Mouse (Mus musculus) MEL (cell line): ENCODE data around the gene Spred3. TPM values are rescaled to one million over a fixed set of nuclear protein-coding genes. Genes with fewer than 3 reads are reported as not detected.
A peak's percentile ranks its signal among the peaks of the same experiment; 100 is the strongest.

ENCODE experiments used
- DNase-seq: peaks from one replicate; pipeline ENCODE4 v3.0.0; 2011; ENCODE audit warnings: low read depth, low spot score
- H3K27ac ChIP-seq: 2 replicates; pipeline ENCODE4 v1.5.1; 2012; ENCODE audit warnings: low read depth, mild to moderate bottlenecking, control low read depth, low read length, moderate library complexity; ENCODE audit not compliant: control insufficient read depth
- H3K27me3 ChIP-seq, 2 experiments: fragments of 150-350 bp in 1 of 2; sonication (generic) in 1 of 2; 2 replicates each; pipeline ENCODE4 v1.6.1; 2012; ENCODE audit warnings: low read length in 2 of 2, mild to moderate bottlenecking in 2 of 2, improper control_type of control experiment in 1 of 2, moderate library complexity in 1 of 2; ENCODE audit not compliant: insufficient read depth in 2 of 2, control insufficient read depth in 1 of 2
- H3K36me3 ChIP-seq, 2 experiments: 2 replicates each; pipeline ENCODE4 v1.6.1; 2012 to 2014; ENCODE audit warnings: low read length in 2 of 2, improper control_type of control experiment in 1 of 2, inconsistent platforms in 1 of 2, mild to moderate bottlenecking in 1 of 2; ENCODE audit not compliant: insufficient read depth in 2 of 2, control insufficient read depth in 1 of 2
- H3K4me1 ChIP-seq, 2 experiments: fragments of 150-350 bp in 1 of 2; sonication (generic) in 1 of 2; 2 replicates each; pipeline ENCODE4 v1.6.1; 2012; ENCODE audit warnings: low read length in 2 of 2, improper control_type of control experiment in 1 of 2, mild to moderate bottlenecking in 1 of 2; ENCODE audit not compliant: insufficient read depth in 2 of 2, control insufficient read depth in 1 of 2
- H3K4me3 ChIP-seq, 2 experiments: fragments of 150-350 bp in 1 of 2; sonication (generic) in 1 of 2; 2 replicates each; pipeline ENCODE4 v1.5.1; 2012; ENCODE audit warnings: low read depth in 2 of 2, low read length in 2 of 2, mild to moderate bottlenecking in 2 of 2, moderate library complexity in 2 of 2, control low read depth in 1 of 2, improper control_type of control experiment in 1 of 2; ENCODE audit not compliant: control insufficient read depth in 1 of 2, insufficient read depth in 1 of 2
- H3K79me2 ChIP-seq: 2 replicates; pipeline ENCODE4 v1.6.1; 2012; ENCODE audit warnings: mild to moderate bottlenecking, low read length, moderate library complexity; ENCODE audit not compliant: control insufficient read depth, poor library complexity, insufficient read depth
- H3K9ac ChIP-seq: 2 replicates; pipeline ENCODE4 v1.6.1; 2012; ENCODE audit warnings: low read depth, mild to moderate bottlenecking, control low read depth, low read length, moderate library complexity; ENCODE audit not compliant: control insufficient read depth, poor library complexity, severe bottlenecking
- H3K9me3 ChIP-seq: fragments of 150-350 bp; sonication (generic); replicated peaks from 2 replicates; pipeline ENCODE4 v1.6.1; 2012; ENCODE audit warnings: mild to moderate bottlenecking, low read length, improper control_type of control experiment, moderate library complexity; ENCODE audit not compliant: insufficient read depth
- BHLHE40 ChIP-seq: IDR thresholded peaks from 2 replicates; pipeline ENCODE4 v1.6.1; 2012; ENCODE audit warnings: low read depth, mild to moderate bottlenecking, inconsistent platforms, low read length, improper control_type of control experiment, borderline replicate concordance
- EP300 ChIP-seq, 2 experiments: IDR thresholded peaks; 2 replicates each; pipeline ENCODE4 v1.6.1; 2011; ENCODE audit warnings: improper control_type of control experiment in 2 of 2, low read length in 2 of 2, low read depth in 1 of 2, mild to moderate bottlenecking in 1 of 2
- ETS1 ChIP-seq: IDR thresholded peaks from 2 replicates; pipeline ENCODE4 v1.6.1; 2012; ENCODE audit warnings: low read depth, mild to moderate bottlenecking, inconsistent platforms, low read length, improper control_type of control experiment, moderate library complexity
- GABPA ChIP-seq: IDR thresholded peaks from 2 replicates; pipeline ENCODE4 v1.6.1; 2012; ENCODE audit warnings: low read depth, mild to moderate bottlenecking, inconsistent platforms, low read length, improper control_type of control experiment, moderate library complexity
- HCFC1 ChIP-seq: IDR thresholded peaks from 2 replicates; pipeline ENCODE4 v1.6.1; 2012; ENCODE audit warnings: low read depth, mild to moderate bottlenecking, inconsistent platforms, low read length, improper control_type of control experiment, moderate library complexity
- JUND ChIP-seq: IDR thresholded peaks from 2 replicates; pipeline ENCODE4 v1.6.1; 2011; ENCODE audit warnings: low read depth, mild to moderate bottlenecking, improper control_type of control experiment, low read length
- MAFK ChIP-seq: IDR thresholded peaks from 2 replicates; pipeline ENCODE4 v1.6.1; 2011; ENCODE audit warnings: low read depth, mild to moderate bottlenecking, low read length, improper control_type of control experiment, borderline replicate concordance
- MAX ChIP-seq: IDR thresholded peaks from 2 replicates; pipeline ENCODE4 v1.6.1; 2011; ENCODE audit warnings: low read length, improper control_type of control experiment
- MAZ ChIP-seq: IDR thresholded peaks from 2 replicates; pipeline ENCODE4 v1.6.1; 2012; ENCODE audit warnings: low read depth, mild to moderate bottlenecking, inconsistent platforms, low read length, improper control_type of control experiment
- MXI1 ChIP-seq: IDR thresholded peaks from 2 replicates; pipeline ENCODE4 v1.6.1; 2011; ENCODE audit warnings: mild to moderate bottlenecking, low read depth, low read length, improper control_type of control experiment
- NRF1 ChIP-seq: IDR thresholded peaks from 2 replicates; pipeline ENCODE4 v1.6.1; 2014; ENCODE audit warnings: low read depth, mild to moderate bottlenecking, inconsistent platforms, low read length, improper control_type of control experiment, moderate library complexity; ENCODE audit not compliant: poor library complexity, insufficient read depth, severe bottlenecking
- POLR2A ChIP-seq, 2 experiments: IDR thresholded peaks; 2 replicates each; pipeline ENCODE4 v1.6.1; 2011 to 2012; ENCODE audit warnings: low read length in 2 of 2, mild to moderate bottlenecking in 2 of 2, control low read depth in 1 of 2, improper control_type of control experiment in 1 of 2, low read depth in 1 of 2, moderate library complexity in 1 of 2; ENCODE audit not compliant: control insufficient read depth in 1 of 2, insufficient read depth in 1 of 2, poor library complexity in 1 of 2
- POLR2AphosphoS2 ChIP-seq: IDR thresholded peaks from 2 replicates; pipeline ENCODE4 v1.6.1; 2011; ENCODE audit warnings: low read length, improper control_type of control experiment
- POLR2AphosphoS5 ChIP-seq: IDR thresholded peaks from 2 replicates; pipeline ENCODE4 v1.6.1; 2012; ENCODE audit warnings: low read depth, borderline replicate concordance, mild to moderate bottlenecking, inconsistent platforms, low read length, moderate library complexity, mixed read lengths
- RCOR1 ChIP-seq: IDR thresholded peaks from 2 replicates; pipeline ENCODE4 v1.6.1; 2012; ENCODE audit warnings: low read depth, mild to moderate bottlenecking, inconsistent platforms, low read length, improper control_type of control experiment
- TAL1 ChIP-seq: IDR thresholded peaks from 2 replicates; pipeline ENCODE4 v1.6.1; 2012; ENCODE audit warnings: mild to moderate bottlenecking, inconsistent platforms, low read length, moderate library complexity, mixed read lengths
- TBP ChIP-seq: IDR thresholded peaks from 2 replicates; pipeline ENCODE4 v1.8.0; 2011; ENCODE audit warnings: low read depth, low read length, improper control_type of control experiment
- UBTF ChIP-seq: IDR thresholded peaks from 2 replicates; pipeline ENCODE4 v1.6.1; 2012; ENCODE audit warnings: low read depth, mild to moderate bottlenecking, inconsistent platforms, low read length, improper control_type of control experiment, moderate library complexity, borderline replicate concordance; ENCODE audit not compliant: insufficient read depth
- USF2 ChIP-seq, 2 experiments: IDR thresholded peaks; 2 replicates each; pipeline ENCODE4 v1.6.1; 2011 to 2012; ENCODE audit warnings: improper control_type of control experiment in 2 of 2, low read length in 2 of 2, borderline replicate concordance in 1 of 2, inconsistent platforms in 1 of 2, low read depth in 1 of 2, mild to moderate bottlenecking in 1 of 2; ENCODE audit not compliant: insufficient read depth in 1 of 2
- ZC3H11A ChIP-seq: IDR thresholded peaks from 2 replicates; pipeline ENCODE4 v1.6.1; 2012; ENCODE audit warnings: low read depth, mild to moderate bottlenecking, inconsistent platforms, low read length, improper control_type of control experiment
- ZKSCAN1 ChIP-seq: IDR thresholded peaks from 2 replicates; pipeline ENCODE4 v1.6.1; 2012; ENCODE audit warnings: low read depth, mild to moderate bottlenecking, inconsistent platforms, low read length, improper control_type of control experiment, moderate library complexity
- ZMIZ1 ChIP-seq: IDR thresholded peaks from 2 replicates; pipeline ENCODE4 v1.6.1; 2012; ENCODE audit warnings: low read depth, mild to moderate bottlenecking, inconsistent platforms, low read length, improper control_type of control experiment, moderate library complexity
- ZNF384 ChIP-seq: IDR thresholded peaks from 2 replicates; pipeline ENCODE4 v1.6.1; 2012; ENCODE audit warnings: low read depth, mild to moderate bottlenecking, inconsistent platforms, low read length, improper control_type of control experiment
- polyA plus RNA-seq, 2 experiments: library from polyadenylated mRNA; stranded (reverse) in 1 of 2; unstranded in 1 of 2; fragments of >175 nt in 1 of 2; fragments of >200 nt in 1 of 2; gene quantifications; 2 replicates each; pipeline versions ENCODE4 v1.2.1 to v1.2.4; 2012; ENCODE audit warnings: low replicate concordance in 2 of 2, low read depth in 1 of 2; ENCODE audit not compliant: insufficient read length in 2 of 2, insufficient read depth in 1 of 2, missing spikeins in 1 of 2
- total RNA-seq: library from RNA; depleted of rRNA; stranded (reverse); fragments of 300-350 nt; gene quantifications from 2 replicates; pipeline ENCODE4 v1.2.3, GENCODE M21; 2012

Spred3 gene
- total and polyA plus RNA-seq, 3 experiments = 0.42 to 3.9 TPM; not detected in 1

GRCm38 (mm10) chr7:29146625-29147367 is 23.4 kb downstream of the Spred3 start:
- TF ChIP-seq ETS1 = no peak
- TF ChIP-seq GABPA = no peak
- no peak for TF ChIP-seq NRF1
- Histone ChIP-seq H3K27ac (no peak overlapping the region), H3K9ac (no peak overlapping the region), H3K79me2 (no peaks in the 10 kb centered on the region), H3K4me3 (no peak overlapping the region), H3K27me3 (no peaks in the 10 kb centered on the region), H3K36me3 (peaks cover 0 to 6% of the 10 kb centered on the region in 2 experiments; a peak in 2 of 4 replicates), H3K9me3 (no peaks in the 10 kb centered on the region), H3K4me1 (peaks cover 5 to 16% of the 10 kb centered on the region in 2 experiments)
- DNase-seq = no peak

GRCm38 (mm10) chr7:29144006-29144405 is 26.2 kb downstream of the Spred3 start:
- peaks cover 5 to 16% of the 10 kb centered on the region in 2 experiments for H3K4me1 ChIP-seq
- no peaks in the 10 kb centered on the region for H3K9me3 ChIP-seq
- peaks cover 0 to 6% of the 10 kb centered on the region in 2 experiments; a peak in 2 of 4 replicates for H3K36me3 ChIP-seq
- H3K27ac ChIP-seq = peak overlapping the region; percentile 24
- peak; percentile 77 for DNase-seq
- no peaks in the 10 kb centered on the region for H3K79me2 ChIP-seq
- TF ChIP-seq MAZ (0 out of 2 replicates have a peak, but pooled peaks have one; percentile 51), NRF1 (no peak), ZMIZ1 (no peak), POLR2AphosphoS2 (no peak), RCOR1 (no peak), EP300 (IDR thresholded peaks at IDR 0.05; ENCODE audit: low read depth in 1 of 2, low read length in 2 of 2) (peak; percentile 29 to 41; a peak in 2 of 4 replicates), MXI1 (peak; percentile 35; the same call in 1 of the 2 replicates)
- H3K9ac ChIP-seq = peak overlapping the region; percentile 23
- H3K27me3 ChIP-seq = no peaks in the 10 kb centered on the region
- peak overlapping the region; percentile 10 to 48; a peak in 3 of 4 replicates for H3K4me3 ChIP-seq

- no peak for DNase-seq
- Histone ChIP-seq H3K36me3 (peaks cover 0 to 6% of the 10 kb centered on the region in 2 experiments; a peak in 2 of 4 replicates), H3K9ac (no peak overlapping the region)
- TF ChIP-seq ZC3H11A = no peak
- no peak for TF ChIP-seq USF2 (IDR thresholded peaks at IDR 0.05; ENCODE audit: borderline replicate concordance in 1 of 2, insufficient read depth in 1 of 2, low read depth in 1 of 2, low read length in 2 of 2)
- TF ChIP-seq MAFK = no peak
- TF ChIP-seq POLR2A (IDR thresholded peaks at IDR 0.05; ENCODE audit: control insufficient read depth in 1 of 2, insufficient read depth in 1 of 2, low read depth in 1 of 2, low read length in 2 of 2, poor library complexity in 1 of 2) = no peak
- TF ChIP-seq HCFC1 = no peak
- TF ChIP-seq JUND = no peak
- TF ChIP-seq TBP = no peak
- no peak for TF ChIP-seq POLR2AphosphoS5
- no peak for TF ChIP-seq UBTF
- no peak for TF ChIP-seq EP300 (IDR thresholded peaks at IDR 0.05; ENCODE audit: low read depth in 1 of 2, low read length in 2 of 2)
- TF ChIP-seq POLR2AphosphoS2 = no peak
- no peak for TF ChIP-seq TAL1
- TF ChIP-seq MAZ = no peak
- no peak for TF ChIP-seq ZKSCAN1
- no peak for TF ChIP-seq MXI1
- no peak for TF ChIP-seq ZNF384
- TF ChIP-seq BHLHE40 = no peak
- TF ChIP-seq MAX = no peak
- TF ChIP-seq, all 39 proteins: peak for 0
- no peaks in the 10 kb centered on the region for H3K79me2 ChIP-seq
- no peak overlapping the region for H3K4me3 ChIP-seq
- no peaks in the 10 kb centered on the region for H3K9me3 ChIP-seq
- H3K27ac ChIP-seq = no peak overlapping the region
- no peaks in the 10 kb centered on the region for H3K27me3 ChIP-seq
- H3K4me1 ChIP-seq = peaks cover 5 to 16% of the 10 kb centered on the region in 2 experiments
Measured at GRCm38 (mm10) chr7:29141416-29141815, 28.8 kb downstream of the Spred3 start.
